Mouse (Mus musculus) CD4-positive helper T cell, adult 2 months (primary cell): ENCODE measurements around the gene Ltbp3.

ENCODE experiments used
- DNase-seq: peaks from one replicate; pipeline ENCODE4 v3.0.0-alpha.2; 2012; ENCODE audit warnings: low read depth, missing footprints, low spot score

Ltbp3 gene

GRCm38 (mm10) chr19:5791329-5791728, 50.6 kb downstream of the Ltbp3 start:
- no peak for DNase-seq

DNA sequence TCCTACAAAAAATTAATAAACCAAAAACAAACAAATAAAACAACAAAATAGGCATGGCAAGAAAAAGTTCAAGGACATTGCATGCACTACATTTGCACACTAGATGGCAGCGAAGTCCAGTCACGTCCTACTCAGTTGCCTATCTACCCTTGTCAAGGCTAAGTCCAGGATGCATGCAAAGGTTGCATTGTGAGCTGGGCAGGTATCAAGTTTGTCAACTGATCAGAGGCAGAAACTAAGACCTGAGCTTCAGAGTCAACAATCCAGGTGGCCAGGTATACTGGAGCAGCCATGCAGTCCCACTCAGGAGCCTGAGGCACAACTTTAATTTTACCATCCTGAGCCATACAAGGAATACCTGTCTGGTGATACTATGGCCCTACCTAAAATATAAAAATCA, 52.4 kb downstream of the Ltbp3 start:
- peak; percentile 83 for DNase-seq

DNA sequence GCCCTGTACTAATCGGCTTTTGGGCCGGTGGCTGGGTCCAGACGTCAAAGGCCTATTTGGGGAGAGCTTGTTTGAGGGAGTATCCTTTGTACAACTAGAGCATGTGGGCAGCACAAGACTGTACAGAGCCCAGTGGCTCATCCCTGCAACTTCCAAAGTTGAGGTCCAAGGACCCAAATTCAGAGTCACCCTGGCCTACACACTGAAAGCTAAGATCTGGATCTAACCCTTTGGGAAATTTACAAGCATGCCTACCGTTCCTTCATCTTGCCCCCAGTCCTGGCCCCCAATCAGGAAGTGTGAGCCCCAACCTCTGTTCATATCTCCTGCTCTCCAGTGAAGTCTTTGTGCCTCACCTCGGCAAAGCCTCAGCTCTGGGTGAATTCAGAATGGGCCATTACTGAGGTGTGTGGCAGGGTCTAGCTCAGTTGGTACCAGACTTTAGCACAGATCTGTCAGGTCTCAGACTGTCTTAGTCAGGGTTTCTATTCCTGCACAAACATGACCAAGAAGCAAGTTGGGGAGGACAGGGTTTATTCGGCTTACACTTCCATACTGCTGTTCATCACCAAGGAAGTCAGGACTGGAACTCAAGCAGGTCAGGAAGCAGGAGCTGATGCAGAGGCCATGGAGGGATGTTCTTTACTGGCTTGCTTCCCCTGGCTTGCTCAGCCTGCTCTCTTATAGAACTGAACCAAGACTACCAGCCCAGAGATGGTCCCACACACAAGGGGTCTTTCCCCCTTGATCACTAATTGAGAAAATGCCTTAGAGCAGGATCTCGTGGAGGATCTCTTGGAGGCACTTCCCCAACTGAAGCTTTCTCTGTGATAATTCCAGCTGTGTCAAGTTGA, 53.4 kb downstream of the Ltbp3 start:
- DNase-seq, result peak; percentile 44

DNA sequence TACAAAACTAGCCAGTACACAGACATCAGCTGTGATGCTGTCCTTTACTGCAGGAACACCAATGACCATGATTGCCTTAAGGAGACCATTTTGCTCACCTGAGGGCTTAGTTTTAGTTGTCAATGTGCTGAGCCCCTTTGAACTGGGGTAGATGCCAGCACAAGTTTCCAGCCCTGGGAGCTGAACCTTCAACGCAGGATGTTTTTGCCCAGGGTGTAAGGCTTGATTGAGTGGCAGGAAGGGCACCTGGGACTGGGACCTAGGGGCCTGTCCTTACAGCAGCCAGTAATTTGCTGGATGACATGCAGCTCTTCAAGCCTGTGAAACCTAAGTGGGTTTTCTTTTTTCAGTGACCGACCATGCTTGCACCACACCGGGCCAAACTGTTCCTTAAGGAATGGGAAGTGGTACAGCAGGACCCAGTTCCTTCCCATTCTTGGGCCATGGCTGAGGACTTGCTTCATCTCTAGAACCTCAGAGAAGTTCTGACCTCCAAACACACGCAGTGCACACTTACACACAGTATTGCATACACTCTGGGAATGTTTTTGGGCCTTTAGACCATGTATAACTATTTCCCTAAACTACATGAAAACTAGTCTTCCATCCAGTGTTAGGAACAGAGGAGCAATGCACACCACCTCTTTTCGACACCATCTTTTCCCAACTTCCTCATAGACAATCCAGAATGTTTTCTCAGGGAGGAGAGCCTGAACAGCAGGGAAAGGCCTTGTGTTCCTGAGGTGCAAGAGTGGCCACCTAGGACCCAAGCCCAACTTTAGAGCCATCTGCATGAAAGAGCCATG, 54.3 kb downstream of the Ltbp3 start:
- DNase-seq, result peak; percentile 69

DNA sequence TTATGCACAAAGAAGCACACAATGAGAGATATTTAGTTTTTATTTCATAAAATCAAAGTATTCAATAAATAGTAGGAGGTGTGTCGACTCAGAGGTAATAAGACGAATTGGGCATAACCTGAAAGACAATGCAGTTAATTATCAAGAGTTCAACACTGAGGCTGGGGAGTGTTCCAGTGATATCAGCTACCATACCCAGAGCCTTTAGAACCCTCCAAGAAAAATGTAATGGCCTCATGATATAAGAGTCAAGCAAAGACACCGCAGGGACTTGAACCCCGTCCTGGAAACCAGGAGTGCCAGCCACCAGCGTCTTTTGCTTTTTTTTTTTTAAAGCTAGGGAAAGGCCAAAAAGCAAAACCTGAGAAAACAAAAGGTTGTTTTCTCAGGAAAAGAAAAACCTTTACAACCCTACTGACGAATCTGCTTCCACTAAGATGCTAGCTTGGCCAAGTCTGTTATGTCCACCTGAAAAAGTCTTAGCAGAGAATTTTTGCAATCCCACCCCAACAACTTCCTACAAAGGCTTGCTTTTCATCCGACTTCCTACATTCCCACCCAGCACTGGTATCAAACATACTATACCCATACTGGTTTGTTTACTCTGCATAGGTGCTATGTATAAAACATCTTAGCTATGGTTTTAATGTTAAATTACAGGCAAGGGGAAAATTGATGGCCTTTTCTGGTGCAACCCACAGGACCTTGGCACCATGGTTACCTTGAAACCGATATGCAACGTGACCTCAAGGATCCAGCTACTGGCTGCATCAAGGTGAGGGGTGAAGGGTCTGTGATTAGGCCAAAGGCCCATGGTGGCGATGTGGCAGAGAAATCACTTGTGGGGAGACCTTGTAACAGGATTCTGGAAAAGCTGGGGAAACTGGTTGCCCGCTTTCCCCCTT, 55.2 kb downstream of the Ltbp3 start:
- no peak for DNase-seq

GRCm38 (mm10) chr19:5796573-5797111, 55.9 kb downstream of the Ltbp3 start:
- no peak for DNase-seq

DNA sequence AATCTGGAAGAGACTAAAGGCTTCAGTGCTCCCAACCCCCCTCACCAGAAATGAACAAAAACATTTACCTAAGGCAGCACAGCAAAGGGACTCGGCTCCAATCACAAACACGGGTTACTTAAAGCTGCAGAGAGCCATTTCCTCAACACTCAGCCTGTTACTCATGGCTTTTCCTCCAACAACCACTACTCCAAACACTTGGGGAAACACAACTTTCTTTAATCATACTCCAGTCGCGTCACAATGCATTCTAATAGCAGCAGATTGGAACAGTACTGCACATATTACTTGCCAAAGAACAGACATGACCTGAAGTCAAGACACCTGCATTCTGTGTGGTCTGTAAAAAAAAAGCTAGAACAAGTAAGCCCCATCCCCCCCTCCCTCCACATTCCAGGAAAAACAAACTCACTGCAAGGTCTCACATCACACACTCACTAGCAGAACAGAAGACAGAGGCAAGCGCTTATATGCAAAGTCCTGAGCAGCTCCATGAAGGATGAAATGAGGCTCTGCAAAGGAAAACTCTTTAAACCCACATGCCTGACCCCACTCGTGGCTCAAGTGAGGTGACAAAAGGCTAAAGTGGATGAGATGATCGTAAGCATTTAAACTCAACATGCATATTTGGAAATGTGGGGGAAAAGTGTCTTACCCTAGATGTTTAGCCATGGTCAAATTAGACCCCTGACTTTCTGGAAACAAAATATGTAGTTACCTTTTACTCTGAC, 56.8 kb downstream of the Ltbp3 start:
- peak; percentile 60 for DNase-seq

GRCm38 (mm10) chr19:5798700-5799479, 58.2 kb downstream of the Ltbp3 start:
- peak; percentile 72 for DNase-seq

GRCm38 (mm10) chr19:5799566-5800349, 59.1 kb downstream of the Ltbp3 start:
- peak; percentile 49 for DNase-seq

DNA sequence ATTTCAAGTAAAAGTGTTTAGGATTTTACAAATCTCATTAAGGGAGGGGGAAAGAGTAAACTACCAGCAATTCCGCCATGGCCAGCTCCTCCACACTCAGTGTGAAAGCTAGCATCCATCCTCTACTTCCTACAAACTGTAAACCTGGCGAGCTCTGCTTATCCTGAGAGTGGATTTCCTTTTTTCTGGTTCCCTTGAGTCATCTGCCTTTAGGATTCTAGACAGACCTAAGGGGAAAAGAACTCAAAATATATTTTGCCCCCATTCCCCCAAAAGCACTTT, 59.6 kb downstream of the Ltbp3 start:
- no peak for DNase-seq

GRCm38 (mm10) chr19:5800632-5801431, 60.1 kb downstream of the Ltbp3 start:
- DNase-seq, result peak; percentile 63

DNA sequence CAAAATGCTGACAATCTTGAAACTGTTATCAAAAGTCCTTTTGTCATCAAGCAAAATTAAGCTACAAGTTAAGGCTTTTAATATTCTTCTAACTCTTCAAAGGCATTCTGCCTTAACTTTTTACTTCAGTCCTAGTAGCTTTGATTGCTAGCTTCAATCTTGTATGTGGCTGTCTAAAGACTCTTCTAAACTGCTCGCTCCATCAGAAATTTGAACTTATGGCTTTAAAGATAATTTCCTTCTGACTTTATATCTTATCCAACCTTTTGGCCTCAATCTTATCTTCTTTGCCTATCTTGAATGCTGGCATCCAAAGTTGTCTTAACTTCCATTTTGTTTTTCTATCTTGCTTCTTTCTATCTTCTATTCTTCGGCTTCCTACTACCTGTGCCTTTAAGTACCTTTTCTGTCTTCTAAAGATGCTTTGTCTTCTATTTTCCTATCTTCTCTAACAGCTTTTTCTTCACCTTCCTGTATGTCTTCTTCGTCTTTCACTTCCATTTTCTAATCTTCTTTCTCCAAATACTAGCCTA, 60.8 kb downstream of the Ltbp3 start:
- DNase-seq, result peak; percentile 60

- DNase-seq, result peak; percentile 95
These were observed 61.5 kb downstream of the Ltbp3 start for GRCm38 (mm10) chr19:5802011-5802786.

DNA sequence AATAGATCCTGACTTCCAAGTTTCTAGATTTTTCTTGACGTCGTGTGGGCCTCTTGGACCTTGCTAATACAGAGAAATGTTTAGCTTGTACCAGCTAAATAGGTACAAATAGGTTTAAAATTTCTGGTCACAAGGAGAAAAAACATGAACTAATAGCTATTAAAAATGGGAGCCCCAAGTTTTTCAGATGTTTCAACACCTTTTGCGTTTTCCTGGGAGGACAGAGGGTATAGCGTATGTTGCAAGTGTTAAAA, 62.0 kb downstream of the Ltbp3 start:
- no peak for DNase-seq

DNA sequence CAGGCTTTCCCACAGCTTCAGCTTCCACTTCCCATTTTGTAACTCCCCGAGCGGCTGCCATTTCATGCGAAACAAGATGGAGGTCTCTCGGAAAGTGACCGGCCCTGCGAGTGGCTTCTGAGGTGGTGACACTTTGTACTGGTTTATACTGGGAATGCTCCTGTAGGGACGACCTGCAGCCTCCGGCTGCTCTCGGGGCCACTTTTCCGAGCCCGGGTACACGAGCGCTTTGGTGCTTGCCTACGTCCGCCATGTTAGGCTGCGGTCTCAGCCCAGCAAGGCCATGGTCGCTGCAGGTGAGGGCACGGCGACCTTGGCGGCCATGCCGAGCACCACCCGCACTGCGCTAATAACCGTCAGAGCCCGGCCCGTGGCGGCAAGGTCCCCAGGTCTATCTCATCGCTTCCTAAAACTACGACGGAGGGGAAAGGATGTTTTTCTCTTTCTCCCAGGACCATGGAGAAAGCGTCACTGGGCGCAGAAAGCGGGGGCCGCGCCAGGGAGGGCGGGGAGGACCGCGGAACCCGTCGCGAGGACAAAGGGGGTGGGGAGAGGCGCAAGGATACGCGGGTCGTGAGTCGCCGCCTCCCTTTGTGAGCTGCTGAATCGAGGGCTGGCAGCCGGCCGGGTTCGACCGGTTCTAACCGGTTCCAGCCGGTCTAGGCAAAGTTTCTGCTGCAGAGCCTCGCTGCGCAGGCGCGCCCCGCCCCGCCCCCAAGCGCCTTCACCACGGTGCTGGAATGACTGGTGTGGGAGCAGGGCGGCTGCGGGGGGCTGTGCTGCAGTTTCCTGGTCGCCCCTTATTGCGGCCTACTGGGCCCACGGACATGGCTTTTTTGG, 62.6 kb downstream of the Ltbp3 start:
- peak; percentile 99 for DNase-seq

DNA sequence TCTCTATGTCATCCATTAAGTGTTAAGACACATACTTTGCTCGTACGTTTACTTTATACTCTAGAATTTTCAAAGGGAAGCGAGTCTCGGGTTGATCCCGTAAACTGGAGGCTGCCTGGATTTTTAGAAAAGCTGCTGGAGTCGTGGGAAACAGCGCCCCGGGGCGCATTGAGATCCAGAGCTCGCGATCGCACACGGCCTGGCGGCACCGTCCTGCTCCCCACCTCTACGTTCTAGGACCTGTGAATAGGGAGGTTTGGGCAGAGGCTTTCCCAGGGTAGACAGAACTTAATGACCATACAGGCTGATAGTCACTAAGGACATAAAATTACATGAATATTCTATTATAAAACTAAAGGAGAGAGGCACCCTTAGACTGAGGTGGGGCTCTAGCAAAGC, 63.2 kb downstream of the Ltbp3 start:
- no peak for DNase-seq

DNA sequence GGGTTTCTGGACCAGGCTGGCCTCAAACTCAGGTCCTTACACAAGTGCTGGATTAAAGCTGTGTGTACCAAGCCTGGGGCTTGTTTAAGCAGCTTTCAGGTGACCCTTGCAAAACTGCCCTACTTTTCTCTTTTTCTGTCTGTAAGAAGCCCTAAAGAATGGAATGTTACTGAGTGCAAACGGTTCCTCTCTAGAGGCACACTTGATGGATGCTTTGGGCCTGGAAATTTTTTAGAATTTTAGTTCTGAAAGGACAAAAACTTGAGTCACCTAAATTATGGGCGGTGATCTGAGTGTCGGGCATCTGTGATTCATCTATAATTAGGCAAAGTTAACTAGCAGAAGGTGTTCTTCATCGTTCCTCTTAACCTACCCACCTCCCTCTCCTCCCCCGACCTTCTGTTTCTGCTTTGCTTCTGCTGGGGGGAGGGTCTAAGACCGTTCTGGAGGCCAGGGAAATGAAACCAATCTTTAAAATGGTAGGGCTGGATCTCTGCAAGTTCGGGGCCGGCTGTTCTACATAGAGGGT, 63.7 kb downstream of the Ltbp3 start:
- DNase-seq, result peak; percentile 51
